Mouse (Mus musculus): Measurements from ENCODE around the gene Ly6g6d. TPM values are rescaled to one million over a fixed set of nuclear protein-coding genes. Genes with fewer than 3 reads are reported as not detected.

Ly6g6d gene
- polyA plus RNA-seq, 1 experiment from 2014 or later = 4.9 TPM

GRCm38 (mm10) chr17:35108097-35108496 lies 30.2 kb upstream of the Ly6g6d start, which contains the start of gene Ly6g5c:
Ly6g5c (plus strand) TSS chr17:35108279.
- H3K4me3 ChIP-seq (ENCODE audit: low read depth, low read length) = no peak within 1 kb of the TSS
- no peaks in the 10 kb centered on the region for H3K9me3 ChIP-seq (ENCODE audit: control insufficient read depth)
- 0 out of 2 replicates have a peak, but pooled peaks cover 2% of the 10 kb centered on the region for H3K36me3 ChIP-seq (ENCODE audit: control insufficient read depth, insufficient read depth)
- no peaks in the 10 kb centered on the region for H3K4me1 ChIP-seq (replicated peaks; ENCODE audit: control insufficient read depth, insufficient read depth, low read length)
- H3K4me2 ChIP-seq (replicated peaks; ENCODE audit: low read depth) = no peak within 1 kb of the TSS
- no peak for ATAC-seq
- no peak within 1 kb of the TSS for H3K9ac ChIP-seq (ENCODE audit: low read depth, low read length)
- no peaks in the 10 kb centered on the region for H3K27me3 ChIP-seq (replicated peaks; ENCODE audit: control insufficient read depth, insufficient read depth, low read length)
- H3K27ac ChIP-seq (ENCODE audit: low read depth, low read length) = no peak within 1 kb of the TSS
- TF ChIP-seq CTCF (IDR thresholded peaks at IDR 0.05; ENCODE audit: low read depth) = no peak
- WGBS = 82% methylated on average over 6 of the region's 6 CpGs

GRCm38 (mm10) chr17:35106522-35106921 lies 28.7 kb upstream of the Ly6g6d start:
- TF ChIP-seq CTCF (IDR thresholded peaks at IDR 0.05; ENCODE audit: low read depth) = peak; percentile 40; the same call in 1 of the 2 replicates
- WGBS = 58% methylated on average over 3 of the region's 3 CpGs
- no peak for ATAC-seq

GRCm38 (mm10) chr17:35105740-35106389 lies 28.0 kb upstream of the Ly6g6d start:
- WGBS = 28% methylated on average over 13 of the region's 13 CpGs
- H3K36me3 ChIP-seq (ENCODE audit: control insufficient read depth, insufficient read depth) = peaks cover 25% of the 10 kb centered on the region
- H3K9me3 ChIP-seq (ENCODE audit: control insufficient read depth) = no peaks in the 10 kb centered on the region
- H3K4me1 ChIP-seq (replicated peaks; ENCODE audit: control insufficient read depth, insufficient read depth, low read length) = no peaks in the 10 kb centered on the region
- ATAC-seq = no peak
- no peak overlapping the region; the same call in 1 of the 2 replicates for H3K9ac ChIP-seq (ENCODE audit: low read depth, low read length)
- H3K27ac ChIP-seq (ENCODE audit: low read depth, low read length) = no peak overlapping the region
- peak; percentile 81 for TF ChIP-seq CTCF (IDR thresholded peaks at IDR 0.05; ENCODE audit: low read depth)
- no peak overlapping the region for H3K4me3 ChIP-seq (ENCODE audit: low read depth, low read length)
- H3K27me3 ChIP-seq (replicated peaks; ENCODE audit: control insufficient read depth, insufficient read depth, low read length) = no peaks in the 10 kb centered on the region
- 0 out of 2 replicates have a peak overlapping the region, but pooled peaks have one; percentile 21 for H3K4me2 ChIP-seq (replicated peaks; ENCODE audit: low read depth)

More at GRCm38 (mm10) chr17:35106522-35106921, 28.7 kb upstream of the Ly6g6d start:
- Histone ChIP-seq H3K27me3 (replicated peaks; ENCODE audit: control insufficient read depth, insufficient read depth, low read length) (no peaks in the 10 kb centered on the region), H3K4me1 (replicated peaks; ENCODE audit: control insufficient read depth, insufficient read depth, low read length) (no peaks in the 10 kb centered on the region), H3K9me3 (ENCODE audit: control insufficient read depth) (no peaks in the 10 kb centered on the region), H3K4me3 (ENCODE audit: low read depth, low read length) (no peak overlapping the region), H3K36me3 (ENCODE audit: control insufficient read depth, insufficient read depth) (peaks cover 18% of the 10 kb centered on the region), H3K9ac (ENCODE audit: low read depth, low read length) (no peak overlapping the region; the same call in 1 of the 2 replicates), H3K27ac (ENCODE audit: low read depth, low read length) (no peak overlapping the region), H3K4me2 (replicated peaks; ENCODE audit: low read depth) (no peak overlapping the region)

GRCm38 (mm10) chr17:35104754-35105153 lies 26.9 kb upstream of the Ly6g6d start:
- no peak overlapping the region for H3K27ac ChIP-seq (ENCODE audit: low read depth, low read length)
- 59% methylated on average over 6 of the region's 6 CpGs for WGBS
- no peaks in the 10 kb centered on the region for H3K4me1 ChIP-seq (replicated peaks; ENCODE audit: control insufficient read depth, insufficient read depth, low read length)
- TF ChIP-seq CTCF (IDR thresholded peaks at IDR 0.05; ENCODE audit: low read depth) = no peak
- no peaks in the 10 kb centered on the region for H3K27me3 ChIP-seq (replicated peaks; ENCODE audit: control insufficient read depth, insufficient read depth, low read length)
- H3K4me3 ChIP-seq (ENCODE audit: low read depth, low read length) = no peak overlapping the region
- no peak for ATAC-seq
- H3K9ac ChIP-seq (ENCODE audit: low read depth, low read length) = no peak overlapping the region
- peaks cover 36% of the 10 kb centered on the region for H3K36me3 ChIP-seq (ENCODE audit: control insufficient read depth, insufficient read depth)
- H3K4me2 ChIP-seq (replicated peaks; ENCODE audit: low read depth) = no peak overlapping the region
- H3K9me3 ChIP-seq (ENCODE audit: control insufficient read depth) = no peaks in the 10 kb centered on the region

- WGBS = 91% methylated on average over 7 of the region's 7 CpGs
- Histone ChIP-seq H3K36me3 (ENCODE audit: control insufficient read depth, insufficient read depth) (peaks cover 43% of the 10 kb centered on the region), H3K9me3 (ENCODE audit: control insufficient read depth) (no peaks in the 10 kb centered on the region), H3K4me2 (replicated peaks; ENCODE audit: low read depth) (no peak overlapping the region), H3K27me3 (replicated peaks; ENCODE audit: control insufficient read depth, insufficient read depth, low read length) (no peaks in the 10 kb centered on the region), H3K27ac (ENCODE audit: low read depth, low read length) (peak overlapping the region; percentile 64), H3K4me3 (ENCODE audit: low read depth, low read length) (no peak overlapping the region), H3K9ac (ENCODE audit: low read depth, low read length) (no peak overlapping the region), H3K4me1 (replicated peaks; ENCODE audit: control insufficient read depth, insufficient read depth, low read length) (no peaks in the 10 kb centered on the region)
- TF ChIP-seq CTCF (IDR thresholded peaks at IDR 0.05; ENCODE audit: low read depth) = no peak
- ATAC-seq = no peak
Observed at GRCm38 (mm10) chr17:35104079-35104478, 26.2 kb upstream of the Ly6g6d start.

- Histone ChIP-seq H3K36me3 (ENCODE audit: control insufficient read depth, insufficient read depth) (peaks cover 51% of the 10 kb centered on the region), H3K9me3 (ENCODE audit: control insufficient read depth) (no peaks in the 10 kb centered on the region), H3K4me1 (replicated peaks; ENCODE audit: control insufficient read depth, insufficient read depth, low read length) (no peaks in the 10 kb centered on the region), H3K27ac (ENCODE audit: low read depth, low read length) (peak overlapping the region; percentile 64), H3K27me3 (replicated peaks; ENCODE audit: control insufficient read depth, insufficient read depth, low read length) (no peaks in the 10 kb centered on the region), H3K4me2 (replicated peaks; ENCODE audit: low read depth) (no peak overlapping the region; the same call in 1 of the 2 replicates), H3K9ac (ENCODE audit: low read depth, low read length) (no peak overlapping the region), H3K4me3 (ENCODE audit: low read depth, low read length) (no peak overlapping the region)
- no peak for TF ChIP-seq CTCF (IDR thresholded peaks at IDR 0.05; ENCODE audit: low read depth)
- WGBS = 33% methylated on average over 6 of the region's 6 CpGs
- peak; percentile 82 for ATAC-seq
Observed at GRCm38 (mm10) chr17:35103221-35103690, 25.4 kb upstream of the Ly6g6d start.
